Mouse (Mus musculus) thymus, adult 2 months (tissue): ENCODE results near the gene Fkbp5.

ENCODE experiments used
- CTCF ChIP-seq: fragments of 200-500 bp; IDR thresholded peaks from 2 replicates; pipeline ENCODE4 v1.5.1; 2012; ENCODE audit warnings: mild to moderate bottlenecking, control low read depth, low read length, moderate library complexity, borderline replicate concordance; ENCODE audit not compliant: control insufficient read depth, poor library complexity, insufficient read depth; ENCODE audit errors: extremely low read depth
- POLR2A ChIP-seq: fragments of 200-500 bp; IDR thresholded peaks from 2 replicates; pipeline ENCODE4 v1.6.1; 2012; ENCODE audit warnings: mild to moderate bottlenecking, low read length, control low read depth, moderate library complexity; ENCODE audit not compliant: control insufficient read depth, poor library complexity, insufficient read depth; ENCODE audit errors: extremely low read depth

DNA sequence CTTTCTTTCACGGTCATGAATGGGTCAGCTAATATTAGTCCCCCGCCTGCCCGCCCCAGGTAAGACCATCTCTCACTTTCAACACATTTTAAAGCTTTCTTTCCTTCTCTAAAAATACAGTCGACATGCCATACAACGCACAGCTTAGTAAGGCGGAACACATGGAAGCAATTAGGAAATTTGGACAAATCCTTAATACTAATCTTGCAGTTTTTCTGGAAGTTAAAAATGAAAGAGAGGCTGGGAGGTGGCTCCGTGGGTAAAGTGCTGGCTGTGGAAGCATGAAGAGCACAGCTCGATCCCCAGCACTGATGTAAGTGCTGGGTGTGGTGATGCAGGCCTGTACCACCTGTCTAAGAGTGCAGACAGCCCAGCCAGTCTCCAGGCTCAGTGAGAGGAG lies 39.9 kb downstream of the Fkbp5 start:
- TF ChIP-seq CTCF = no peak
- no peak for TF ChIP-seq POLR2A
